Mouse (Mus musculus) spleen, postnatal 4 days (tissue): ENCODE data around the gene Ssh1.

Source experiments
- DNase-seq, 2 experiments: peaks; one replicate each; pipeline ENCODE4 v3.0.0; 2022; ENCODE audit warnings: low spot score in 2 of 2

Ssh1 gene

GRCm38 (mm10) chr5:113932310-113932709 lies 61.4 kb downstream of the Ssh1 start:
- no peak for DNase-seq

GRCm38 (mm10) chr5:113930648-113931609 lies 62.8 kb downstream of the Ssh1 start:
- DNase-seq: no peak

GRCm38 (mm10) chr5:113929950-113930647 lies 63.6 kb downstream of the Ssh1 start:
- DNase-seq: no peak

DNA sequence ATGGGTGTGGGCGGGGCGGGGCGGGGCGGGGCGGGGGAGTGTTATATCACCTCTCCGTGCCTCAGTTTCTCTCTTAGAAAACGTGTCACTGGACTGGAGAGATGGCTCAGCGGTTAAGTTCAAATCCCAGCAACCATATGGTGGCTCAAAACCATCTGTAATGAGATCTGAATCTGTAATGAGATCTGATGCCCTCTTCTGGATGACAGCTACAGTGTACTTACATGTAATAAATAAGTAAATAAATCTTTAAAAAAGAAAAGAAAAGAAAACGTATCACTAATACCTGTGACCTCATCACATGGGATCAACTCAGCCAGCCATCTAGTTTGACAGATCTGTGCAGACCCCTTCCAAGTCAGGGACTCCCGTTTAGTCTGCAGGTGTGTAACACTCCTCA lies 64.2 kb downstream of the Ssh1 start:
- DNase-seq: no peak

GRCm38 (mm10) chr5:113924608-113925007 lies 69.1 kb downstream of the Ssh1 start:
- DNase-seq: no peak

DNA sequence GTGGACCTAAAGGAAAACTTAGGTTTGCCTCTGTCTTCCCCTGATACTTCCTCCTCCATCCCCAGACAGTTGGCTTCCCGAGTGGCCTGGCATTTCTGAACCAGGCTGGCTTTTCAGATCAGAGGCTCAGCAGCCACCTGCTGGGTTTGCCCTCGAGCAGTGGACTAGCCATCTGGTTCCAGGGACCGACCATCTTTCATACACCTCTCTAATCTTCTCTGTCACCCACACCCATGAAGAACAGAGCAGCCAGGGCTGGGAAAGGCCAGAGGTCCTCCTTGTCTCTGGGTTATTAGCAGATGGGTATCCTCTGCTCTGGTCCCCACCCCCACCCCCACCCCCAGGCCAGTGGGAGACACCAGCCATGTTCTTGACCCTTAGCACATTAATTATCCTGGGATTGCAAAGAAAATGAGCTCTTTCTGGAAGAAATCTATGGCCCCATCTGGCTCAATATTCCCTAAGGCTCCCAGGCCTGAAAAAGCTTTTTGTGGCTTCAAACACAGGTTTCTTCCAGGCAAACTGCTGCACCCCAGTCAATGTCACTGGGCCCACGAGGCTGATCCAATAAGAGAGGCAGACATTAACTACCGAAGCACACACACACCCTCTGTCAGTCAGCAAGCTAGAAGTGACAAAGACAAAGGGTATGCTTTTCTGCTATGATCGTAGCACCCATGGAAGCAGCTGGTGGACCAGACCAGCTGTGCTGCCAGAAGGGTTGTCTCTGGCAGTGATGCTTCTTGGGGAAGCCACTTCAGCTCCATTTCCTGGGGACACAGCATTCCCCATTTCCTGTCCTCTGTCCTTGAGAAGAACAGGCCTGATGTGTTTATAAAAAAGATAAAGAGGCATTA lies 72.2 kb downstream of the Ssh1 start:
- no peak for DNase-seq

DNA sequence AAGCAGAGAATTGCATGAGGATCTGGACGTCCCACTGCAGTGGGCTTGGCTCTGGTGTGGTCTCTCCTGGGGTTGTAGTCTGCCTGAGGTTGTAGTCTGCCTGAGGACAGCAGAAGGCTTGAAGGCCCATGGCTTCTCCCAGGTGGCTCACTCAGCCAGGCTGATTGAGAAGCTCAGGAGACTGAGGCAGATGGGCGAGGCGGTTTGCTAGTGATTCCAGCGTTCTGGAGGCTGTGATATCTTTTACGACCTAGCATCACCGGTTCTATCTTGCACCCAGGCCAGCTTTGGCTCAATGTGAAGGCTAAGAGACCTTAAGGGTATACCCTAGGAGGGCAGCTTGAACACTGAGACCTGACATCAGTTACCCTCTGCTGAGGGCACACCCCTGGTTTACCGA lies 74.6 kb downstream of the Ssh1 start:
- no peak for DNase-seq

- DNase-seq: no peak
Measured at GRCm38 (mm10) chr5:113918654-113919053, 75.0 kb downstream of the Ssh1 start.

DNA sequence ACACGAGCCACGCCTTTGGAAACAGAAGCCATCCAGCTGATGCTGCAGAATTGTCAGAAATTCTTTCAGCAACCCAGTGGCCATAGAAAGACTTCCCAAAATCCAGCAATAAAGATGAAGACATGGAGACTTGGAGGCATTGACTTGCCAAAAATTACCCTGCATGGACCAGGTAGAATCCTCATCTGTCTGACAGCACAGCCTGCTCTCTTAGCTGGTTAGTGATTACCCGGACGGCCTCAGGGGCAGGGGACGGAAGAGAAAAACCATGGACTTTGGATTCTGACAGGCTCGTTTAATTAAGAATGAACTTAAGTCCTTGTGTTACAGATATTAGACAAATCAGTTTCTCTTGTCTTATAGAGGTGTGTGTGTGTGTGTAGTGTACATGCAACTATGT lies 83.0 kb downstream of the Ssh1 start:
- no peak for DNase-seq

GRCm38 (mm10) chr5:113910065-113910701 lies 83.5 kb downstream of the Ssh1 start:
- DNase-seq: no peak

DNA sequence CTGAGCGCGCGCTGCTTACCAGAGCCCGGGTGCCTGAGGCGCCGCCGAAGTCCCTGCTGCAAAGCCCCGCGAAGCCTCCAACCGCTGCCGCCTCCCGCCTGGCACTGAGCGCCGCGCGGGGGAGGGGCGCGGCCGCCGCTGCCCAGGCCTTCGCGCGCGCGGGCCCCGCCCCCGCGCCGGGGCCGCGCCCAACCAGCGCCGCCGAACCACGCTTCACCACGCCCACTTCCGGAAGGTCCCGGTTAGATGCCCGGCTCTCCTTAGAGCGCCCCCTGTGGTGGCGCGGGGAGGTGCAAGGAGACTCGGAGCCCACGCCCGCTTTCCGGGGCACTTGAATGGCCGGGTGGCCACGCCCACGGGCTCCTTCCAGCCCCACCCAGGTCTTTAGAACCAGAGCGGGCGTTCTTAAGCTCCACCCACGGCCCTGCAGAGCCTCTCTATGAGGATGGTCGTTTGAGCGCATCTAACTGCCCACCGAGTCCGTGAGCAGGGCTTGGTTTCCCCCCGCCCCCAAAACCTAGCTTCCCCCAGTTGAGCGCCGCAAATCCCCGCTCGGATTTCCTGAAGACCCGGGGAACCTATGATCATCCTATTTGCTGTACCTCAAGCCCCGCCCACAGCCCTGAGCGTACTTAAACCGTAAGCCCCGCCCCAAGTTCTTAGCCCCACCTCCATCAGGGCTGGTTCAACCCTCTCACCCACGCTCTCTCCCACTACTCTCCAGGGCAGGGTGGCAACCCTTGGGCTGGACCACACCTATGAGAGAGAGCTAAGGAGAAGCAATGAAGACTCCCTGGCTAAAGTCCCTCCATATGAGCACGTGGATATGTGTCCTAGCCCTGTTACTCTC lies 84.9 kb downstream of the Ssh1 start, which contains the start of gene Coro1c:
Gene Coro1c, minus strand, starts transcription at position 167 of the 850 bp plus-strand sequence.
- DNase-seq: peak; percentile 100

DNA sequence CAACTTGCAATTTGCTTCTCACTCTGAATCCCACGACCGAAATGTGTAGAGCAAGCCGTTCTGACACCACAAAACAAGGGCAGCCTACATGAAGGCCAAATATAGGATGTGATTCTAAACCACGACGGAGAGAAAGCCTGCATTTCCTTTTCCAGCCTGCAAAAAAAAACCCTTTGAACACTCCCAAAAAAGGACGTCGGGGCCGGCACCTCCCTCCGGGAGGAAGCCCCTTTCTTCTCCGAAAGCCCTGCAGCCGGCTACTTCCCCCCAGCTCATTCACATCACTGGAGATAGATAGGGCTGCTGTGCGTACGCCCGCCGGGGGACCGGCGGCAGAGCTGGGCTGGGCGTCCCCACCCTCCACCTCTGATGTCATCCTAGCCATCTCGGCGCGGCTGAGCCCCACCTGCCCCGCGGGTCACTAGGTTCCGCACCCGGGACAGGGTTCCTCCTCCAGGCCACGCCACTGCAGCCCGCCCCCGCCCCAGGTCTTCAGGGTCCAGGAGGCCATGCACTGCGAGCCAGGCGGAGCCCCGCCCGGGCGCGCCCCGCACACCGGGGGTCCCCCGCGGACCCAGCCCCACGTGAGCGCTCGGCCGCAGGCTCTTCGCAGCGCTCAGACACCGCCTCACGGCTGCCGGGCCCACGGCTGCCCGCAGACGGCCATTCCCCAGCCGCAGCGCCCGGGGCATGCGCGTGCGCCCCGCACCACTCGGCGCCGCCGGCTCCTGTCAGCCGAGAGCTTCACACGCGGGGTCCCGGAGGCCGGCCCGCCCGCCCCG lies 85.7 kb downstream of the Ssh1 start:
- DNase-seq: peak; percentile 78 to 87

- peak in 1 of 2 experiments; percentile 56 for DNase-seq
Measured at GRCm38 (mm10) chr5:113906958-113907735, 86.5 kb downstream of the Ssh1 start.

DNA sequence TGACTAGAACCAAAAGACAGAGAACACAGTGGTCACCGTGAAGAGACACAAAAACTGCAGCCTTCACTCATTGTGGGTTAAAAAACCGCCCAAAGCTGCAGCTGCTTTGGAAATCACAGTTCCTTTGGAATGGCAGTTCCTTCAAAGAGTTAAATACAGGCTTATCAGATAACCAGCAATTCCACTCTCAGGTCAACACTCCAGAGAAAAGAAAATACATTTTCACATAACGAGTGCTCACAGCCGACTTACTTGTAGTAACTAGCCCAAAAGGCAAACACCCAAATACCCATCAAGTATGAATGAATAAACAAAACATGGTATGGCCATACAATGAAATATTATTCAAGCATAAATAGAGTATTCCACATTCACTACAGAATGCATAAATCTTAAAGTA lies 88.7 kb downstream of the Ssh1 start:
- DNase-seq: no peak

GRCm38 (mm10) chr5:113902983-113903382 lies 90.7 kb downstream of the Ssh1 start:
- DNase-seq: no peak

DNA sequence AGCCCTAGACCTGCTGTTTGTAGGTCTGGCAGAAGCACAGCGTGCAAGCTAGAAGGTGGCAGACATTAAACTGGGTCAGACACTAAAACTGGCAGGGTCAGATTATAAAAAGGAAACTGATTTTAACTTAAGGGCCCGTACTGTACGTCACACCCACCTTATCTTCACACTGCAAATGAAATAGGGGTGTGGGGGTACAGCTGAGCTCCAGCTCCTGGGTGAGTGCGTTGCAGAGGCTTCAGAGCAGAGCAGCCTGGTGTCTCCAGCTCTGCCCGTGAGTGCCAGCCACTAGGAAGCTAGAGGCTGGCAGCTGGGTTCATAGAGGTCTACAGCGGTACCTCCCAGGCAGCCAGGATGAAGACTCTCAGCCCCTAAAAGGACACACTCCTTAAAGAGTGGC lies 91.7 kb downstream of the Ssh1 start:
- no peak for DNase-seq

- no peak for DNase-seq
Measured at GRCm38 (mm10) chr5:113901074-113901571, 92.6 kb downstream of the Ssh1 start.

DNA sequence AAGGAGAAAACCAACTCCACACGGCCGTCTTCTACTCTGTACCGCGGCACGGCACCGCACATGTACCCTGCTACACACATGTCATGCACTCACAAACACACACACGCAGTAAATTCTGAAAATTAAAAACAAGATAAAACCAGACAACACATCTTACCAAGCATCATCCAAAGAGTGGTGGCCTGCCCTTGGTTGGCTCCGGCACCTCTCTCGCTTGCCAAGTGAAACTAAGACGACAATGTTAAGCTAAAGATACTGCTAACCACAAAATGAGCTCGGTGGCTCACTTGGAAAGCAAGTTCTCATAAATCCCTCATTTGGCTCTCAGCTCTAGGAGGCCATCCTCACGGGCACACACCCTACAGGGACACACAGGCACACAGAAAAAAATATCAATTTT lies 94.2 kb downstream of the Ssh1 start:
- DNase-seq: no peak

- no peak for DNase-seq
Measured at GRCm38 (mm10) chr5:113892005-113892404, 101.7 kb downstream of the Ssh1 start.
